Mouse (Mus musculus): ENCODE data around the gene 1700057G04Rik.
"Not testable (repeated sequence)": the region's sequence is repeated elsewhere in the genome, so short reads cannot be mapped to it uniquely, and the experiment has no call there.

The 1700057G04Rik gene

DNA sequence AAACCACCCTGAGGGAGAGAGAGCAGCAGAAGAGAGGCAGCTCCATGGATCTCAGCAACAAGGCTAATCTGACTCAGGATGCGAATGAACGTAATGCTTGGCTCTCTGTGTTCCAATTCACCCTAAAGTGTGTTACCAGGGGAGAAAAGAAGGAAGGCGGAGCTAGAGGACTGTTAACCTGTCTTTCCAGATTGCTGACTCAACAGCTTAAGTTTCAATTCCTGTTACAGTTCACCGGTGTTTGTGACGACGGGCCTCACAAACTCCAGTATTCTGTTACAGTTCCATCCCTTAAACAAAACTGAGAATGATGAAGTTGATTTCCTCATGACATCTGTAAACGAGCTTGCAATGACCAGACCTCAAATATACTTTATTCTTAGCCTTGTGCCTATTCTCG is 4.1 kb upstream of the 1700057G04Rik start:
- no peak for DNase-seq (ENCODE audit: low read depth)

- DNase-seq (ENCODE audit: low read depth), result no peak
Measured at GRCm38 (mm10) chr9:92305620-92306220, 3.5 kb upstream of the 1700057G04Rik start.

DNA sequence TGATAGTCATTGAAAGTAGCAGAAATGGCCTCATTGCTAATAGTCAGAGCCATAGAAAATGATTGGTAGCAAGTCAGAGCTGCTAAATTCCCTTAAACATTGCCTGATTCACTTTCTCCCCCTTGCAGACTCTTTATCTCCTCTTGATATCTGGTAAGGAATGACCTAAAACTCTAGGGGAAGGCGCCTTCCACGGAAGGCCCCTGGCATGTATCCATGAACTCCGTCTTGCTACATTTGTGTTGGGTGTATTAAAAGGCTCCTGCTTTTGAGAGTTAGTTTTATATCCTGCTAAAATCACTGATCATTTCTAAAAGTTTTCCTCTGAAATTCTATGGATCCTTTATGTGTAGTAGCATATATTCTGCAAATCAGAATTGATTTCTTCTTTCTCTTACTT is 7.6 kb downstream of the 1700057G04Rik start:
- peak; percentile 24 for DNase-seq (ENCODE audit: low read depth)

- not testable (repeated sequence) for DNase-seq (ENCODE audit: low read depth)
Measured at GRCm38 (mm10) chr9:92325936-92326335, 16.8 kb downstream of the 1700057G04Rik start.

- DNase-seq (ENCODE audit: low read depth), result no peak
Measured at GRCm38 (mm10) chr9:92326813-92327212, 17.6 kb downstream of the 1700057G04Rik start.

GRCm38 (mm10) chr9:92331383-92331782 is 22.2 kb downstream of the 1700057G04Rik start:
- DNase-seq (ENCODE audit: low read depth), result no peak

DNA sequence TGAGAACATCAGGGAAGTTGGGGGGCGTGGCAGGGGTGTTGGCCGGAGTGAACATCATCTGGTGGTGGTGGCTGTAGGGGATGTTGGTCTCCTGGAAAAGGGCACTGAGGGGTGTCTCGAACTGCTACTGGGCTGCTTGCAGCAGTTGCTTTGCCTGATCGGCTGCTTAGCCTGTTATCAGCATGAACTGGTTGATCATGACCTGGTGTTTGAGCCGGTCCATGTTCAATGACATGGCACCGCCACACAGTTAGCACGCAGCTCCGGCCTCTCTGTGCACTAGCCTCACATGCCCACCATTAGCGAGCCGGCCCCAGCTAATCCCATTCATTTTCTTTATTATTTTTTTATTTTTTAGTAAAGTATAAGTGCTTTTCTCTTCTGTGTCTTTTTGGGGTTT is 25.7 kb downstream of the 1700057G04Rik start:
- DNase-seq (ENCODE audit: low read depth), result no peak

GRCm38 (mm10) chr9:92335277-92335818 is 26.2 kb downstream of the 1700057G04Rik start:
- DNase-seq (ENCODE audit: low read depth), result no peak

- no peak for DNase-seq (ENCODE audit: low read depth)
Measured at GRCm38 (mm10) chr9:92337063-92337462, 27.9 kb downstream of the 1700057G04Rik start.

GRCm38 (mm10) chr9:92337661-92338060 is 28.5 kb downstream of the 1700057G04Rik start:
- DNase-seq (ENCODE audit: low read depth), result no peak

DNA sequence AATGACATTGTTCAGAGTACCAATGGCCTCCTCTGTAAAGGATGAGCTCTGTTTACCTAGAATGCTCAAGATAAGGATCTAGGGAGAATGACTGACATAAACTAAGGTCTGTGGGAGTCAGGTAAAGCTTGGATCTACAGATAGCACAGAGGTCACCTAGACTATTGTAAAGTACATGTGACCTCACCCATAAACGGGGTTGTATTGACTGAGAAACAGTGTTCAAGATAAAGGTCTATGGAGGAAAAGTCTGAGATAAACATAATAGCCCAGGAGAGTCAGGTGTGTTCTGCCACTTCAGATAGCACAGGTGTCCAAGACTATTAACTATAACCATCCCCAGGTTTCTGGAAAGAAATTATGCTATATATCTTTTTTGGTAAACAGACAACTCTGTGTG is 29.8 kb downstream of the 1700057G04Rik start:
- no peak for DNase-seq (ENCODE audit: low read depth)

DNA sequence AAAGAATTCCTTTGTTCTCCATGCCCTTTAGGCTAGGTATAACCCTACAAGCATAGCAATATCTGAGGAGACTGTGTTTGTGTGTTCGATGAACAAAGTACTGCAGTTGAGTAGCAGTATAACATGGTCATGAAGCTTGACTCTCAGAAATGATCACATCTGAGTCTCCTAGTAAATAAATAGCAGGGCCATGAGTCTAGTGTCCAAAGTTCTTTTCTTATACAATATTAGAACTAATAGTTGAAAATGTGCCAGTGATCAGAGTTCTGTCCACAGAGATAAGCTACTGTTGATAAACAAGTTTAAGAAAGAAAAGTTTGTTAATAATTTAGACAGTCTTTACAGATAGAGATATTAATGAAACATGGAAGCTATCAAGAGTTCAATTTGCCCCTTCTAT is 42.7 kb downstream of the 1700057G04Rik start:
- no peak for DNase-seq (ENCODE audit: low read depth)

- DNase-seq (ENCODE audit: low read depth), result peak; percentile 52
Measured at GRCm38 (mm10) chr9:92353306-92353705, 44.1 kb downstream of the 1700057G04Rik start.

DNA sequence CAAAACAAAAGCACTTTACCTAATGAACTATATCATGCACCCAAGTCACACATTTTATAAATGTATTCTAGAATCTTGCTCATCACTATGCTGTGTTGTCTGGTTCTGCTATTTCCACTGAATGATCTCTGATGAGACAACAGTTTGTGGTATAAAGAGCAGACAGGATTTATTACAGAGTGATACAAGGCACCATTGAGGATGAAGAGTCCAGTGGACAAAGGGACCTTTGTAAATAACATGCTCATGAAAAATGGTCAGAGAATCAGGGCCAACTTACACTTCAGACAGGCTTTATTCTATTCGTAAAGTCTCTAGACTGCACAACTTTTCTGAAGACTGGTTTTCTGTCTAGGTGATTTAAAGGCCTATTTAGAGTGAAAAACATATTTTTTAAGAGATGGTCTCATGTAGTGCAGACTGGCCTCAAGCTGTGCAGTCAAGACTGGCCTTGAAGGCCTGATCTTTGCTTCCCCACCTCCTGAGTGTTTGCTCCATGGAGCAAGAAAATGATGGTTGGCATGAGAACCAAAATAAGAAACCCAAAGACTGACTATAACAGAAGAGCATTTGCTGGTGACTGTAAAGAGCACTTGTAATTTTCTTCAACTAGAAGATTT is 51.6 kb downstream of the 1700057G04Rik start:
- no peak for DNase-seq (ENCODE audit: low read depth)

- no peak for DNase-seq (ENCODE audit: low read depth)
Measured at GRCm38 (mm10) chr9:92363478-92363877, 54.3 kb downstream of the 1700057G04Rik start.

DNA sequence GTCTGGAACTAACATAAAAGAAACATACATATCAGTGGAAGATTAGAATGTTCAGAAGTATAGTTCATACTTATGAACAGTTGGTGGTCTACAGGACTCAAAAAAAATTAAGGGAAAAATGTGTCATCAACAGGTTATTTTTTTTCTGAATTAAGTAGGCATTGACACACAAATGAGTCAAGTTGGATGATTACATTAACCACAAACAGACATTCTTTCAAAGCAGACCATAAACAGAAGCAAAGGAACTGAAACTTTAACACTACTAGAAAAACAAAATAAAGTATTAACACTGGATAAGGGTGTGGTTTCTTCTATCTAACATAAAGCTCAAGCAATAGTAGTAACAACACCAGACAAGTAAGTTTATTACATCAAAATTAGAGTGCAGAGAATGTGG is 59.7 kb downstream of the 1700057G04Rik start:
- no peak for DNase-seq (ENCODE audit: low read depth)

DNA sequence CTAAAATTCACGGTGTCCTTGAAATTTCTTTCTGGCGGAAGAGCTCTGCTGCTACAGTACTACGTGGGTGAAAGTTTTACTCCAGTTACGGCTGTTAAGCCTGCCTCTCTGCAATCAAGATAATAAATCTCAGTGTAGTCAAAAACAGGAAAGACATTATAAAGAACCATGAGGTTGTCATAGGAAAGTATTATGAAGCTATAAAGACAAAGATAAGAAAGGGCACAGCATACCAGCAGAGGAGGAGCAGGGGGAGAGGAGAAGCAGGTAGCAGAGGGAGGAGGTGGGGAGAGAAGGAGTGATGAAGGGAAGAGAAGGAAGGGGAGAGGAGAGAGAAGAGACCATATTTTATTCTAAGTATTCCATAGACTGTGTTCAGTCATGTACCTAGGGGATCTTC is 64.7 kb downstream of the 1700057G04Rik start:
- DNase-seq (ENCODE audit: low read depth), result no peak

DNA sequence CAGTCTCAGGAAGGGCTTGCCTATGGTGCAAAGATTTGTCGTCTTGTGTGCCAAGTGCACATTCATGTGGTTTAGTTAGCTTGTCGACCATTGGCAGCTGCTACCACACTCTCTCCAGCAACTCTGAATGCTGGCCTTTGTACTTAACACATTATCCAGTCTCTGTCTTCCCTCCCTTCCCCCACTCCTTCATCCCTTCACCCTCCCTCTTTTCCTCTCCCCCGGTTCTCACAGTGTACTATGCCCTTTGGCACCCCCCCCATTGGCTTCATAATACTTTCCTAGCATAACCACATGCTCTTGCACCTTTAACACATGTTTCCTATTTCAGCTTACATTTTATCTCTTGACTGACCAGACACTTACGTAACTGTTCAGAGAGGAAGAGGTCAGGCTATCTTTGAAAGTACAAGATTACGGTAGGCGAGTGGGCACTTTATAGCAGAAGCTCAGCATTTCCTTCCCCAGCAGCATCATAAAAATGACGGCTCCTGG is 65.6 kb downstream of the 1700057G04Rik start:
- peak; percentile 44 for DNase-seq (ENCODE audit: low read depth)

DNA sequence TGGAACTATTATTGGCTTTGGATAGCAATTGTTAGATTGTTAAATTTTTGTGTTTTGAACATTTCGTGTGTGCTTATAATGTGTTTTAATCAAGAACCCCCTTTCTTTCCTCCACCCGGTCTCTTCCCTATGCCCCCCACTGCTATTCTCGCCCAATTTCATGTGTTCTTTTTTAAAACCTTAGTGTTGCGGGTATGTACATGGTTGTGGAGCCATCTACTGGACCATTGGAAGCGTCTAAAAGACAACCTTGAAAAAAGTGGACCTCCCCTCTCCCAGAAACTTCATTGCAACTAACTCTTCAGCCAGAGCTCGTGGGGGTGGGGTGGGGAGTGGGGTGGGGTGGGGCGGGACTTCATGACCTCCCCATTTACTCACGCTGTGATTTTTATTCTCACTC is 66.2 kb downstream of the 1700057G04Rik start:
- DNase-seq (ENCODE audit: low read depth), result peak; percentile 48

DNA sequence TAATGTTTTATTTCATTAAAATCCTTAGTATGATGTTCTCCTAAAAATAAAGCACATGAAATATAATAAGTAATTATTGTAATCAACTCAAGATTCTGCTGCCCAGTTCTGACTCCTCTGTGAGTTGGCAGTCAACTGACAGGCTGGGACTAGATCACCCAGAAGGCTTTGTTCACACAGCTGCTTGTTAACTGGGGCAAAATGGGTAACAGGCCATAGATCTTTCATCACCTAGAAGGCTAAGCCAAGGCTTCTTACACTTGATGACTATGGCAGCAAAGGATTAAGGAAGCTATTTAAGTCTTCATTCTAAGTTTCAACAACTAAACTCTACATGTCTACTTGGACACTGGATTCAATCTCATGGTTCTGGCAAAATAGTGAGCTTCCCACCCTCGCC is 68.8 kb downstream of the 1700057G04Rik start:
- DNase-seq (ENCODE audit: low read depth), result peak; percentile 15

DNA sequence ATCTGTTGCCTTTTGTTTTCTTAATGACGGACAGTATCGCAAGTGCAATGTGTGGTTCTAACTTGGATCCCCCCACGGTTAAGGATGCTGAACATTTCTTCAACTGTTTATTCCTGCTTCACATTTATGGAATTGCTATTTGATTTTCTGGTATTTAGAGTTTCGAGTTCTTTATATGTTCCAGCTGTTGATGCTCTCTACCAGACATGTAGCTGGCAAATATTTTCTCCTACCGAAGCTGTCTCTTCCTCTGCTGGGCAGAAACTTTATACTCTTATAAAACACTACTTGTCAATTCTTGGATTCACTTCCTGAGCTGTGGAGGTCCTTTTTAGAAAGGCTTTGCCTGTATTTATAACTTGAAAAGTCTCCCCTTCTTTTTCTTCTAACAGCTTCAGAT is 70.1 kb downstream of the 1700057G04Rik start:
- DNase-seq (ENCODE audit: low read depth), result no peak

DNA sequence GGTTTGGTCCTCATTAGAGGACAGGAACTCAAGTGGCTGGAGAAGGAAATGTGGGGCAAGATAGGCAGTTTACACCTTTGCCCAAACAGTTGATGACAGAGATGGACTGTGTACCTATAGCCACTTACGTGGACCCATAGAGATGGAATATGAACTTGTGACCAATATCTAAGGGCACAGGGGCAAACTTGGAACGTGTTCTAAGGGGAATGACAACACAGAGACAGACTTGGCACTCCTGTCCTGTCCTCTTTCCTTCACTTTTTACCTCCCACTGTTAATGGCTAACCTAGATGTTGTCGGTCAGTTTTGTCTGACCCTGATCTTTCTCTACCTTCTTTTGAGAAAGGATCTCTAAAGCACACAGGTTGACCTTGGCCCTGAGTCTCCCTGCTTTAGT is 74.2 kb downstream of the 1700057G04Rik start:
- DNase-seq (ENCODE audit: low read depth), result no peak

DNA sequence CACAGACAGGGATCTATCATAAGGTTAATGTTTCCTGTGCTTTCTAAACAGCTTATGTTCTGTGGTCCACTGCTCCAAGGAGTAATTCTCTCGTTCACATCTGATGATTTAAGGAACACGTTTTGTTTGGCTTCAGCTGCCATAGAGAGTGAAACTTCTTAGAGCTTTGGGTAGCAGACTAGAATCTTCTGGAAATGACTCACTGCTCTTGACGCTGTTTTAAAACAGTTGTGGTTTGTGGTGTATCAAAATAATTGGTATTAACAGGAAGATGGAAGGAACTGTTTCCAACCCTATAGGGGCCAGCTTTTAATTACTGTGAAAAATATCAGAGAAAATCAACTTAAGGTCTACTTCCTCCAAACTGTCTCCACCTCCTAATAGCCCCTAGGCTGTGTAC is 75.2 kb downstream of the 1700057G04Rik start:
- DNase-seq (ENCODE audit: low read depth), result peak; percentile 20

GRCm38 (mm10) chr9:92385831-92386230 is 76.7 kb downstream of the 1700057G04Rik start:
- no peak for DNase-seq (ENCODE audit: low read depth)

Data from NIH3T3 (cell line).